Mouse (Mus musculus) lung, adult 2 months (tissue): ENCODE measurements around the gene Cchcr1.

Source experiments
- CTCF ChIP-seq: fragments of 200-500 bp; IDR thresholded peaks from 2 replicates; pipeline ENCODE4 v1.5.1; 2011; ENCODE audit warnings: mild to moderate bottlenecking, low read length, control low read depth; ENCODE audit not compliant: insufficient read depth
- POLR2A ChIP-seq: fragments of 200-500 bp; IDR thresholded peaks from 2 replicates; pipeline ENCODE4 v1.6.1; 2011; ENCODE audit warnings: low read depth, mild to moderate bottlenecking, control low read depth, low read length, borderline replicate concordance; ENCODE audit errors: extremely low read depth

GRCm38 (mm10) chr17:35570836-35571235 is 53.9 kb downstream of the Cchcr1 start:
- TF ChIP-seq POLR2A, result no peak
- TF ChIP-seq CTCF, result no peak
